Mouse (Mus musculus) neural tube, embryonic 12.5 days (tissue): ENCODE data around the gene Slc22a2. TPM values are rescaled to one million over a fixed set of nuclear protein-coding genes. Genes with fewer than 3 reads are reported as not detected.

ENCODE experiments used
- ATAC-seq: fragments of 200-750 bp; cut with Nextera tagmentation; 2 replicates; pipeline ENCODE4 v1.8.0; 2017; ENCODE audit warnings: low read depth, mild to moderate bottlenecking, moderate TSS enrichment, moderate library complexity; ENCODE audit not compliant: low FRiP score
- H3K27ac ChIP-seq: fragments of 300-500 bp; sonication (generic); 2 replicates; pipeline ENCODE4 v1.5.1; 2016
- H3K27me3 ChIP-seq: fragments of 300-500 bp; sonication (generic); replicated peaks from 2 replicates; pipeline ENCODE4 v1.6.1; 2016; ENCODE audit warnings: mild to moderate bottlenecking
- H3K36me3 ChIP-seq: fragments of 300-500 bp; sonication (generic); 2 replicates; pipeline ENCODE4 v1.6.1; 2016; ENCODE audit warnings: mild to moderate bottlenecking
- H3K4me1 ChIP-seq: fragments of 300-500 bp; sonication (generic); 2 replicates; pipeline ENCODE4 v1.6.1; 2016
- H3K4me2 ChIP-seq: fragments of 300-500 bp; sonication (generic); replicated peaks from 2 replicates; pipeline ENCODE4 v1.6.1; 2016; ENCODE audit warnings: mild to moderate bottlenecking
- H3K4me3 ChIP-seq: fragments of 300-500 bp; sonication (generic); 2 replicates; pipeline ENCODE4 v1.5.1; 2016
- H3K9ac ChIP-seq: fragments of 300-500 bp; sonication (generic); 2 replicates; pipeline ENCODE4 v1.6.1; 2016; ENCODE audit warnings: mild to moderate bottlenecking
- H3K9me3 ChIP-seq: fragments of 300-500 bp; sonication (generic); 2 replicates; pipeline ENCODE4 v1.6.1; 2016; ENCODE audit warnings: mild to moderate bottlenecking
- WGBS: fragments of 180-500 bp; shearing (Covaris S2); methylation state at CpG from one replicate; pipeline ENCODE4 v1.1.7; 2016; 5-methylcytosine and 5-hydroxymethylcytosine counted together
- polyA plus RNA-seq: library from polyadenylated mRNA; unstranded; fragments of >200 nt; fragmentation: Nextera tagmentation; extraction: Ambion mirVana; gene quantifications from 2 replicates; pipeline ENCODE4 v1.2.1, GENCODE M21; 2016

Gene Slc22a2
- polyA plus RNA-seq, 1 experiment from 2014 or later: 0.09 TPM

DNA sequence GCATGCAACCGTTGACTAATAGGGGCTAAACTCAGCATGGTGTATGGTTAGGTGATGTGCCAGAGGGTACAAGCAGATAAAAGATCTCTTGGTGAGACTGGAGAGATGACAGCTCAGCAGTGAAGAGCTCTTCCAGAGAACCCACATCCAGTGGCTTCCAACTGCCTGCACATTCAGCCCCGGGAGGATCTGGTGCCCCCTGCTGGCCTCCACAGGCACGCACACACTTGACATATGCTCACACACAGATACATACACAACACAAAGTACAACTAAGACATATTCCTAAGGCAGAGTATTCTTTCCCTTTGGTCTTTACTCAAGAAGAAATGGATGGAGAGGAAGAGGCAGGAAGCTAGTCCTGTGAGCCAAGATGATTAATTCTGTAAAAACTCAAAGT, 55.7 kb downstream of the Slc22a2 start:
- Histone ChIP-seq H3K4me2 (no peak overlapping the region), H3K9ac (no peak overlapping the region), H3K9me3 (no peaks in the 10 kb centered on the region), H3K4me1 (no peaks in the 10 kb centered on the region), H3K27ac (no peak overlapping the region), H3K4me3 (no peak overlapping the region), H3K27me3 (no peaks in the 10 kb centered on the region), H3K36me3 (no peaks in the 10 kb centered on the region)
- no peak for ATAC-seq
- WGBS: 93% methylated on average over 3 of the region's 3 CpGs

GRCm38 (mm10) chr17:12641087-12641486, 57.2 kb downstream of the Slc22a2 start:
- H3K9me3 ChIP-seq: no peaks in the 10 kb centered on the region
- H3K27ac ChIP-seq: no peak overlapping the region
- no peak overlapping the region for H3K4me3 ChIP-seq
- no peak overlapping the region for H3K9ac ChIP-seq
- WGBS: 84% methylated on average over 4 of the region's 4 CpGs
- H3K4me1 ChIP-seq: no peaks in the 10 kb centered on the region
- no peaks in the 10 kb centered on the region for H3K36me3 ChIP-seq
- H3K27me3 ChIP-seq: no peaks in the 10 kb centered on the region
- H3K4me2 ChIP-seq: no peak overlapping the region
- no peak for ATAC-seq

- H3K9ac ChIP-seq: no peak overlapping the region
- H3K9me3 ChIP-seq: no peaks in the 10 kb centered on the region
- no peaks in the 10 kb centered on the region for H3K36me3 ChIP-seq
- H3K27ac ChIP-seq: no peak overlapping the region
- no peak overlapping the region for H3K4me3 ChIP-seq
- no peaks in the 10 kb centered on the region for H3K4me1 ChIP-seq
- H3K4me2 ChIP-seq: no peak overlapping the region
- no peak for ATAC-seq
- H3K27me3 ChIP-seq: no peaks in the 10 kb centered on the region
- 72% methylated on average over 5 of the region's 5 CpGs for WGBS
Measured at GRCm38 (mm10) chr17:12645461-12645860, 61.5 kb downstream of the Slc22a2 start.

- no peak overlapping the region for H3K9ac ChIP-seq
- H3K27me3 ChIP-seq: no peaks in the 10 kb centered on the region
- no peaks in the 10 kb centered on the region for H3K4me1 ChIP-seq
- H3K27ac ChIP-seq: no peak overlapping the region
- no peak for ATAC-seq
- no peaks in the 10 kb centered on the region for H3K9me3 ChIP-seq
- 90% methylated on average over 11 of the region's 11 CpGs for WGBS
- no peaks in the 10 kb centered on the region for H3K36me3 ChIP-seq
- no peak overlapping the region for H3K4me2 ChIP-seq
- H3K4me3 ChIP-seq: no peak overlapping the region
Measured at GRCm38 (mm10) chr17:12652604-12653003, 68.7 kb downstream of the Slc22a2 start.

GRCm38 (mm10) chr17:12654061-12654460, 70.1 kb downstream of the Slc22a2 start:
- no peaks in the 10 kb centered on the region for H3K9me3 ChIP-seq
- no peak for ATAC-seq

DNA sequence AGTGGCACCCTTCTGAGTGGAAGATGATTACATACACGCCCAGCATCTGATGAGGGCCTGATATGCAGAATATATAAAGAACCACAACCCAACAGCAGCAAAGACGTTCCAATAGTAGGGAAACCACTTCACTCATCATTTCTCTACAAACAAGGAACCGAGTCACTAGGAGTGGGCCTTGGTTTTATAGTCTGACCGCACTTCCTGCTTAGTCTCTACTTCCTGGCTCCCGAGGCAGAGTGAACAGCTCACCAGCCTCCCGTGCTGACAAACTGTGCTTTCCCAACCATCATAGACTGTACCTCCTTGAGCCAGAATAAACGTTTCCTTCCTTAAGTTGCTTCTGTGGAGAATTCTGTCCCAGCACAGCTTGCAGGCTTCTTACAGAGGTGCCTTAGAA, 71.9 kb downstream of the Slc22a2 start:
- H3K4me2 ChIP-seq: no peak overlapping the region
- H3K36me3 ChIP-seq: no peaks in the 10 kb centered on the region
- no peak overlapping the region for H3K27ac ChIP-seq
- no peaks in the 10 kb centered on the region for H3K27me3 ChIP-seq
- H3K4me3 ChIP-seq: no peak overlapping the region
- no peak for ATAC-seq
- H3K9ac ChIP-seq: no peak overlapping the region
- 81% methylated on average over 7 of the region's 7 CpGs for WGBS
- no peaks in the 10 kb centered on the region for H3K9me3 ChIP-seq
- H3K4me1 ChIP-seq: no peaks in the 10 kb centered on the region

More at GRCm38 (mm10) chr17:12654061-12654460, 70.1 kb downstream of the Slc22a2 start:
- H3K27me3 ChIP-seq: no peaks in the 10 kb centered on the region
- H3K27ac ChIP-seq: no peak overlapping the region
- no peaks in the 10 kb centered on the region for H3K4me1 ChIP-seq
- WGBS: 88% methylated on average over 3 of the region's 3 CpGs
- no peaks in the 10 kb centered on the region for H3K36me3 ChIP-seq
- H3K4me3 ChIP-seq: no peak overlapping the region
- no peak overlapping the region for H3K4me2 ChIP-seq
- H3K9ac ChIP-seq: no peak overlapping the region

DNA sequence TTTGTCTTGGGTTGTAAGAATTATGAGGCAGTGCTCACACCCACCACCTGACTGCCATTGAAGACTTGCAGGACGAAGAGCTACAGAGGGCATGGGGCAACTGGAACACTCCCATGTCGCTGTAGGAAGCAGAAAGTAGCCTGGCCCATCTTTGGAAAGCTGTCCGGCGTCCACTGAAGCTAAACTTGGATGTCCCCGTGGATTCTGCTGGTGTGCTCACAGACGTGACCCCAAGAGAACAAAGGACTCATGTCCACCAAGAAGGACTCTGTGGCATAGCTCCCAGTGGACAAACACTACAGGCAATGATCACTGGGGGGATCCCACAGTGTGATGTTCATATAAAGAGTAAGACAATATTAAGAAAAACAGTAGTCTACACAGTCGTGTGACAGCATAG, 74.9 kb downstream of the Slc22a2 start:
- Histone ChIP-seq H3K27me3 (no peaks in the 10 kb centered on the region), H3K4me1 (no peaks in the 10 kb centered on the region), H3K27ac (no peak overlapping the region), H3K36me3 (no peaks in the 10 kb centered on the region), H3K9me3 (no peaks in the 10 kb centered on the region), H3K9ac (no peak overlapping the region), H3K4me3 (no peak overlapping the region), H3K4me2 (no peak overlapping the region)
- WGBS: 83% methylated on average over 7 of the region's 7 CpGs
- no peak for ATAC-seq

- Histone ChIP-seq H3K4me2 (no peak overlapping the region), H3K9me3 (no peaks in the 10 kb centered on the region), H3K4me3 (no peak overlapping the region), H3K4me1 (no peaks in the 10 kb centered on the region), H3K36me3 (no peaks in the 10 kb centered on the region), H3K9ac (no peak overlapping the region), H3K27ac (no peak overlapping the region), H3K27me3 (no peaks in the 10 kb centered on the region)
- 93% methylated on average over 10 of the region's 10 CpGs for WGBS
- no peak for ATAC-seq
Measured at GRCm38 (mm10) chr17:12659233-12659632, 75.3 kb downstream of the Slc22a2 start.

- H3K27ac ChIP-seq: no peak overlapping the region
- WGBS: 75% methylated on average over 13 of the region's 13 CpGs
- no peaks in the 10 kb centered on the region for H3K36me3 ChIP-seq
- no peaks in the 10 kb centered on the region for H3K9me3 ChIP-seq
- ATAC-seq: no peak
- no peaks in the 10 kb centered on the region for H3K4me1 ChIP-seq
- no peak overlapping the region for H3K9ac ChIP-seq
- H3K27me3 ChIP-seq: no peaks in the 10 kb centered on the region
- no peak overlapping the region for H3K4me2 ChIP-seq
- no peak overlapping the region for H3K4me3 ChIP-seq
Measured at GRCm38 (mm10) chr17:12660572-12661260, 76.8 kb downstream of the Slc22a2 start.

GRCm38 (mm10) chr17:12664156-12664555, 80.2 kb downstream of the Slc22a2 start:
- Histone ChIP-seq H3K4me3 (no peak overlapping the region), H3K36me3 (no peaks in the 10 kb centered on the region), H3K27ac (no peak overlapping the region), H3K27me3 (no peaks in the 10 kb centered on the region), H3K4me2 (no peak overlapping the region), H3K9ac (no peak overlapping the region), H3K4me1 (peaks cover 7% of the 10 kb centered on the region; the same call in 1 of the 2 replicates), H3K9me3 (no peaks in the 10 kb centered on the region)
- no peak for ATAC-seq
- WGBS: 70% methylated on average over 8 of the region's 8 CpGs

DNA sequence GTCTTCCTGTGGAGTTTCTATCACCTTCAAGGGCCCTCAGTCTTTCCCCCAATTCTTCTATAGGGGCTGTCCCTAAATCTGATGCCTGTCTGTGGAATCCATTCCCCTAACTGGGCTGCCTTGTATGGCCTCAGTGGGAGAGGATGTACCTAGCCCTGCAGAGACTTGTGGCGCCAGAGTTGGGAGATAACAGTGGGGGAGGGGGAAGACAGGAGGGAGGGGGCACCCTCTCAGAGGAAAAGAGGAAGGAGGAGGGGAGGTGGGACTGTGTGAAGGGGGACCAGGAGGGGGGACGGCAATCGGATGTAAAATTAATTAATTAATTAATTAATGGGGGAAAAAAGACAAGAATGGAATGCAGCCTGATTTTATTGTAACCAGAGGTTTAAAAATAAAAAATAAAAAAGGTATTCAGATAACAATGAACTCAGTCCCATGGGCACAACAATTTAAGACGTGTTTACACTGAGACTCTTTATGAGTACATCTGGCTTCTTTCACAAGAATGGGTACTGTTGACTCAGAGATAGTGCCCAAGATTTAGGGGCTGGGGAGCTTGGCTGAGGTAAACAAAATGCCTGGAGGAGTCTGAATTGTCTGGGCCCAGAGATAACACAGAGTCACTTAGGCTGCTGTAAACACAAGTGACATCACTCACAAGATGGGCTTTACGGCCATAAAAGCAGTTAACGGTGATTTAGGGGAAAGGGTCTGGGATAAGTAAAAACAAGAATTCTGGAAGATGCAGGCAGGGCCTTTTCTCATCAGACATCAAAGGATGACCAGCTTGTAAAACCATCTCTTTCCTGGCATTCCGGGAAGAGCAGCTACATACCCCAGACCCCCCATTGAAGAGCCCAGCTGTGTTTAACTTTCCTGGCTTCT, 84.8 kb downstream of the Slc22a2 start:
- peak; percentile 49; the same call in 1 of the 2 replicates for ATAC-seq
- H3K27ac ChIP-seq: no peak overlapping the region
- H3K4me1 ChIP-seq: peaks cover 7% of the 10 kb centered on the region; the same call in 1 of the 2 replicates
- no peaks in the 10 kb centered on the region for H3K27me3 ChIP-seq
- no peak overlapping the region for H3K9ac ChIP-seq
- H3K4me2 ChIP-seq: no peak overlapping the region
- H3K4me3 ChIP-seq: no peak overlapping the region
- no peaks in the 10 kb centered on the region for H3K36me3 ChIP-seq
- H3K9me3 ChIP-seq: no peaks in the 10 kb centered on the region
- WGBS: 12% methylated on average over 7 of the region's 7 CpGs

- Histone ChIP-seq H3K9me3 (no peaks in the 10 kb centered on the region), H3K36me3 (no peaks in the 10 kb centered on the region), H3K27me3 (no peaks in the 10 kb centered on the region), H3K27ac (no peak overlapping the region), H3K4me3 (no peak overlapping the region), H3K9ac (no peak overlapping the region), H3K4me2 (no peak overlapping the region), H3K4me1 (peaks cover 7% of the 10 kb centered on the region; the same call in 1 of the 2 replicates)
- peak; percentile 46; the same call in 1 of the 2 replicates for ATAC-seq
Measured at GRCm38 (mm10) chr17:12669363-12669679, 85.4 kb downstream of the Slc22a2 start.
